Mouse (Mus musculus): ENCODE results near the gene Zfp866.

The Zfp866 gene

DNA sequence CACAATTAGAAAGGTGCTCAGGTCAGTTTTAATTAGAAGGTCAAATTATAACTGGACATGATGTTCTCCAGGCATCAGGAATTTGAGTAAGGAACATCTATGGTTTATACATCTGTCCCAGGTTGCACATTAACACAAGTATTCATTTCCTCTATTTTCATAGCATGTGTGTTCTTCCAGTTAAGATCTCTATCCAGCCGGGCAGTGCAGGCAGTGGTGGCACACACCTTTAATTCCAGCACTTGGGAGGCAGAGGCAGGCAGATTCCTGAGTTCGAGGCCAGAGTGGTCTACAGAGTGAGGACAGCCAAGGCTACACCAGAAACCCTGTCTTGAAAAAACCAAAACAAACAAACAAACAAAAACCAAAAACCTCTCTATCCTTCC, 15.8 kb downstream of the Zfp866 start:
- no peak for TF ChIP-seq GATA4 (IDR thresholded peaks at IDR 0.05; ENCODE audit: insufficient replicate concordance, low read length)

DNA sequence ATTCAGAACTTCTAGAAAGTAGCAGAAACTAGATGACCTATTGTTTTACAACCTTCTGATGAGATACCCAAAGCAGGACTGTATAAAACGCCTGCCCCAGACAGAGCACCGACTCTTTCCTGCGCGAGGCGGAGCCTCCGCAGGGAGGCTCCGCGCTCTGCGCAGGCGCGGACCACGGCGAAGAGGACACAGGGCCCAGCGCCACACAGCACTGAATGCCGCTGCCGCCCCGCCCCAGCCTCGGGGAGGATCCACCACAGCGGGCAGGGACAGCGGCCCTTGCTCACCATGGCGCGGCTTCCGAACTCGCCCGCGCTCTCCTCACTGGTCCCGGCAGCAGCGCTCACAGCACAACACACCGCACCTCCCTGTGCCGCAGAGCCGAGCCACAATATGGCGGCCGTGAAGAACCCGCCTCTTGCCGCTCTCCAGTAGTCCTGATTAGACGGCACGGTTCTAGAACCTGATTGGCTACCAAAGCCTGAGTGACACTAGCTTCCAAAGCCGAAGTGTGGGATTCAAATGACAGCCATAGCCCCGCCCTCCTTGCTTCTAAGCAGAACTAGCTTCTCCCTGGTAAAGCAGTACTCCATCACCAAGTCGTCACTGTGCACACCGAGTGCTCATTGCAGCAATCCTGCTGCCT, 16.4 kb downstream of the Zfp866 start, which contains the start of gene Gm20422:
Gene Gm20422 (minus strand): TSS at position 384 of the 646 bp plus-strand sequence.
- peak; percentile 42; the same call in 1 of the 2 replicates for TF ChIP-seq GATA4 (IDR thresholded peaks at IDR 0.05; ENCODE audit: insufficient replicate concordance, low read length)

DNA sequence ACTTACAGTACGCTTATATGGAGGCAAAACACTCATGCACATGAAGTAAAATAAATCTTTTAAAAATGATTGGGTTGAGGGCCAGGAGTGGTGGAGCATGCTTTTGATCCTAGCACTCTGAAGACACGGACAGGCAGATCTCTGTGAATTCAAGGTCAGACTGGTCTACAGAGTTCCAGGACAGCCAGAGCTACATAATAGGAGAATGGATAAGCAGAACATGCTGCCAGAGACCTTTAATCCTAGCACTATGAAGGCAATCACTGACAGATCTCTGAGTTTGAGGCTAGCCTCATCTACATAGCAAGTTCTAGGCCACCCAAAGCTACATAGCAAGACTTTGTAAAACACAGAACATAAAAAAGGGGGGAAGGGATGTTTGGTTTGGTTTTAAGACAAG, 18.9 kb downstream of the Zfp866 start:
- no peak for TF ChIP-seq GATA4 (IDR thresholded peaks at IDR 0.05; ENCODE audit: insufficient replicate concordance, low read length)

DNA sequence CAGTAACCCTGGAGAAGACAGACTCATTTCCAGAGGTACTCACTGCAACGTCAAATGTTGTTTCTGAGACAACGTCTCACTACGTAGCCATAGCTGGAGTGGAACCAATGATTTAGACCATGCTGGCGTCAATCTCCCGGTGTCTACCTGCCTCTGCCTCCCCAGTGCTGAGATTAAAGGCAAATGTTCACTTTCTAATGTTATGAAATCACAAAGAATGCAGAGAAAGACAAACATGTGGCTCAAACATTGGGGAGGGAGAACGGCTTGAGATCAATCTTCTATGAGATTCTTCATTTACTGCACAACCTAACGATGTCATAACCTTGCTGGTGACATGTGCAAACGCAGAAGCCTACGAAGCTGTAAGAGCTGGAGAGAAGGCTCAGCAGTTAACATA, 19.8 kb downstream of the Zfp866 start:
- TF ChIP-seq GATA4 (IDR thresholded peaks at IDR 0.05; ENCODE audit: insufficient replicate concordance, low read length), result no peak

DNA sequence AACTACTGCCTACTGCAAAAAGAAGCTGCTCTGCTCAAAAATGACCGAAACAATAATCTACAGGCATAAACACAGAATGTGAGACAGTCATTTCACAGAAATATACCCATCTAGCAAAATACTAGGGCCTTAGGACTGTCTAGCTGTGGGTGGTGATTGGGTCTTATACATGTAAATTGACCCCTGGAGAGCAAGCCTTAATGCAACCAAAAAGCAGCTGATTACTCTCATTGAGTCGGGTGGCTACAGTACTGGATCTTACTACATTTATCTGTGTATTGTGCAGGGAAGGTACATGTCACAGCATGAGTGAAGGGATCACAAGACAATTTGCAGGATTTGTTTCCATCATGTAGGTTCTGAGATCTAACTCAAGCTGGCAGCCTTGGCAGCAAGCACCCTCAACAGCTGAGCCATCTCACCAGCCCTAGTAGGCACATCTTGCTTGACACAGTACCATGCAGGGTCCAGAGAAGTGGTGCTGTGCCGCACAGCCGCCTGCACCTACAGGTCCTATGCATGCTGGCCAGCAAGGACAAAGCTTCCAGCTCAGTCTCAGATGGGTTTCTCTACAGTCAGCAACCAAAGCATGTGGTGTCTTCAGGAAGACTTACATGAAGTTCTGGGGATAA, 29.0 kb downstream of the Zfp866 start:
- TF ChIP-seq GATA4 (IDR thresholded peaks at IDR 0.05; ENCODE audit: insufficient replicate concordance, low read length), result no peak

DNA sequence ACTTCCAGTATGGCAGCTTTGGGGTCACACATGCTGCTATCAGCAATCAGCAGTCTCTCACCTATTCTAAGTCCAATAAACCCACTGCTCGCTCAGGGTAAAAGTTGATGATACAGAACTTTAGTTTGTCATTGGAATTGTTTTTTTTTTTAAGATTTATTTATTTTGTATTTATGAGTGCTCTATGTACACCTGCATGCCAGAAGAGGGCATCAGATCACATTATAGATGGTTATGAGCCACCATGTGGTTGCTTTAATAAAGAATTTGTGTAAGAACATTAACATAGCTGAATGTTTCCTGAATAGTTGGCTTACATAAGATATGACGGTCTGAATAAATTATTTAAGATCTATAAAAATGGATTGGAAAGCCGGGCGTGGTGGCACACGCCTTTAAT, 32.7 kb downstream of the Zfp866 start:
- TF ChIP-seq GATA4 (IDR thresholded peaks at IDR 0.05; ENCODE audit: insufficient replicate concordance, low read length), result no peak

DNA sequence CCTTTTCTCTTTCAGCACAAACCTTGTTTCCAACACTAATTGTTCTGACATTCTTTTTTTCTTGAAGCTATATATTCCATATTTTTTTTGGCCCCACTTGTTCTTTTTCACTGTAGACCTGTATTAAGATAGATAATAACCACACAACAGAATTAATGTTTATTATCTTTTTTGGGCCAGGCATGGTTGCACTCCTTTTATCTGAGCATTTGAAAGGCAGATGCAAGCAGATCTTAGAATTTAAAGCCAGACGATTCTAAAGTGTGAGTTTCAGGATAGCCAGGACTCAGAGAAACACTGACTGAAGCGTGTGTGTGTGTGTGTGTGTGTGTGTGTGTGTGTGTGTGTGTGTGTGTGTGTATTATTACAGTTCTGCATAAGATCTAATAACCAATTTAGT, 38.5 kb downstream of the Zfp866 start:
- TF ChIP-seq GATA4 (IDR thresholded peaks at IDR 0.05; ENCODE audit: insufficient replicate concordance, low read length), result no peak

DNA sequence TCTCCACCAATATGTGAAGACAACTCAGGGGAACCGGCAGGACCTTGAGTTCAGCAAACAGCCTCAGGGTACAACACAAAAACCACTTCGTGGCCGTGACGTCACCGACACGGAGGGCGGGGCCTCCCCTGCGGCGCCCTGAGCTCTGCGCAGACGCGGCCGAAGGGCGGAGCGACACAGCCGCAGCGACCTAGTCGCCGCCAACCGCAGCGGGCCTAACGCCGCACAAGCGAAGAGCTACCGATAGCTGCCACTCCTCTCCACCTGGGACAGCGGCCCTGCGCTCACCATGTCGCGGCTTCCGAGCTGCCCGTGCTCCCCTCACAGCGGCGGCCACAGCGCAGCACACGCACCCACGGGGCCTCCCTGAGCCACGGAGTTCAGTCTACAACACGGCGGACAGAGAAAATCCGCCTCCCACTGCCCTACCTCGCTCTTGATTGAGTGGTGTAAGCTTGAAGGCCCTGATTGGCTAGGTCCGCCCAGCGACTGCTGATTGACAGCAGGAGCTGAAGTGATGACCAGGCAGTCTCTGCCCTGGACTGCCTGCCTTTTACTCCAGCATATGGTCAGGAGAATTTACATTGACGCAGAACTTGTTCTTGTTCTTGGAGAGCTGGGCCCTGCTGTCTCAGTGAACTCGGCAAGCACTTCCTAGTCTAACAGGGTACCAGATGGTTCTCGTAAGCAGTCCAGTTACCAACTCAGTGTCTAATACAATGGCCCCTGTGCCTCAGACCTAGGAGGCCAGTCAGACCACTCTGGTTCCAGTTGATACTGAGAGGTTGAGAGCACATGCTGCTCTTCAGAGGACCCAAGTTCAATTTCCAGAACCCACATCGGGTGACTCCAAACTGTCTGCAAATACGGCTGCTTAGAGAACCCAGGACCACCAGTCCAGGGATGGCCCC, 41.2 kb downstream of the Zfp866 start, which contains the start of gene Zfp963:
Gene Zfp963 (minus strand): TSS at position 427 of the 911 bp plus-strand sequence.
- peak; percentile 72; the same call in 1 of the 2 replicates for TF ChIP-seq GATA4 (IDR thresholded peaks at IDR 0.05; ENCODE audit: insufficient replicate concordance, low read length)

DNA sequence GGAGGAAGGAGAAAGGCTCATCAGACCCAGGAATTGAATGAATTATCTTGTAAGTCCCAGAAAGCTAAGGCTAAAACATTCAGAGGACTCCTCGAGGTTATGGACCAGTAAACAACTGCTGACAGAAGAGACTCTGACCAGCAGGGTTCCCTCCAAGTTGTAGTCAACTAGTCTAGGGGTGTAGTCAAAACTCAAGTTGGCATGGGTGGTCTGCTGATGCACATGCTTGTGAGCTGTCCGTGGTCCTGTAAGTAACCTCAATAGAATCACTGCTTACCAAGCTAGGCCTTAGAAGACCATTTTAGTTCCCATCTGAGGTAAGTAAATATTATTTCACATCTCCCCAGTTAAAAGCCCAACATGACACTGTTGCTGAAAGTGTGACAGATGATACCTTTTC, 49.7 kb downstream of the Zfp866 start:
- no peak for TF ChIP-seq GATA4 (IDR thresholded peaks at IDR 0.05; ENCODE audit: insufficient replicate concordance, low read length)

DNA sequence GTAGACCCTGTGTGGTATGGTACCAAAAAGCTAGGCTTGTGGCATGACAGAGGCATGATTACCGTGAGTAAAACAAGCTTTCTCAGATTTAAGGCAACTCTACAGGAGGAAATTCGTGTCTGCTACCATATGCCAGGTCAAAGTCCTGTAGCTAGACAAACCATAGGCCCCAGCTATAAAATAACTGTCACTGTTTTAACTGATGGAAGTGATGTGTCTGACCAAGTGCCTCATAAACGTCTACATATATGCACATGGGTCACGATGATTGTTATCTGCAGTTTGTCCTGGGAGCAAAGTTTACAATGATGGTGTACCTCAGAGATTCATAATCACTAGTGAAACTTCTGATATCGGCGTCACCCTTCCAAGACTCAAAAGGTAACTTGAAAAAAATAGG, 50.2 kb downstream of the Zfp866 start:
- TF ChIP-seq GATA4 (IDR thresholded peaks at IDR 0.05; ENCODE audit: insufficient replicate concordance, low read length), result no peak

DNA sequence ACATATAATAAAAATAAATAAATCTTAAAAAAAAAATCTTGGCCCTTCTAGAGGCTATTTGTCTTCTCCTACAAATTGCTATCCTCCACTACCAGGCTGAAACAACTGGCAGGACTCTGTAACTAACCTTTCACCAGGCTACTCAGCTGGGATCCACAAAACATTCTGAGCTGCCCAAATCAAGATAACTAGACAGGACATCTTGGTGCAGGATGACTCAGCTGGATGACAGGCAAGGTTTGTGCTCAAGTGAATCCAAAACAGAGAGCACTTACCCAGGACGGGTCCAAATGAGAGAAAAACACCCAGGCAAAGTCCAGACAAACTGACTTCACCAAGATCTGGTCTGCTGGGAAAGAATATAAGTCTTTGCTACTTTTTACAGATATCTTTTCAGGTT, 55.5 kb downstream of the Zfp866 start:
- TF ChIP-seq GATA4 (IDR thresholded peaks at IDR 0.05; ENCODE audit: insufficient replicate concordance, low read length), result no peak

DNA sequence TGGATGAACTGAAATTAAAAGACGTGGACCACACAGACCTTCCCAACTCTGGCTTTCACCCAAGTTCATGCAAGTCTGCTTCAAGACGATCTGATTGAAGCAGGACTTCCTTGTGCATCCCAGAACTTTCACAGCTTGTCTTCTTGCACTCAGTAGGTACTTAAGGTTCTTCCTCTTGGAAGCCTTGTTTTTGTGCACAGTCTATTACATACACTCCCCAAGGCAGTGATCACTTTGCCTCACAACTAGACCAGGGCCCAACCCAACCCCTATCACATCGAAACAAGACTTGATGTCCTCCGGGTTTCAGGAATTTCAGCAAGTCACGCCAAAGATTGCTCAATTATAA, 73.8 kb downstream of the Zfp866 start:
- no peak for TF ChIP-seq GATA4 (IDR thresholded peaks at IDR 0.05; ENCODE audit: insufficient replicate concordance, low read length)

DNA sequence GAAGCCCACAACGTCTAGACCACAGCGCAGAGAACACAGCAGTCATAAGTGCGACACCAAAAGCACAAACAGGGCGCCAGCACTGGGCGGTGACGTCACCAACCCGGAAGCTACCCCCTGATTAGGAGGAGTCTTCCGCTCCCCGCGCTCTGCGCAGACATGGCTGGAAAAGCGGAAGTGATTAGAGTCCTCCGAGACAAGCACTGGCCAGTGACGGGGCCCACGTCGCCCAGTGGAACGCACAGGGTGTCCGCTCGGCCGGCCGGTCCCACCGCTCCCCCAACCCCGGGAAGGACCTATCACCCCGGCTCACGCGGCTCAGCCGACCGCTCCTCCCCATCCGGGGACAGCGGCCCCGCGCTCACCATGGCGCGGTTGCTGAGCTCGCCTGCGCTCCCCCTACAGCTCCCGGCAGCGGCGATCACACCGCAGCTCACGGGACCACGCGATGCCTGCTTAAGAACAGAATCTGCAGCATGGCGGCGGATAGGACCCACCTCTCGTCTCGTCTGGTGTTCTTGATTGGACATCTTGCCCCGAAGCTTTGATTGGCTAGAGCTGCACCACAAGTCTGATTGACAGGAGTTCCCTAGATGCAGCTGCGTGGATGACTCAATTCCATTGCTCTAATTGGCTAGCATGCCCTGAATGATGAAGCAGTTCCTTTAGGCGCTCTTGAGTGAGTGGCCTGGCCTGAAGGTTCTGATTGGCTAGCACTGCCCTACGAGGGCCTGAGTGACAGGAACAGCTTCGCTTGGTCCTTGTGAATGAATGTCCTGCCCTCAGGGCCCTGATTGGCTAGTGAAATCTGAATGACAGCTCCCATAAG, 74.4 kb downstream of the Zfp866 start:
- peak; percentile 79; the same call in 1 of the 2 replicates for TF ChIP-seq GATA4 (IDR thresholded peaks at IDR 0.05; ENCODE audit: insufficient replicate concordance, low read length)

DNA sequence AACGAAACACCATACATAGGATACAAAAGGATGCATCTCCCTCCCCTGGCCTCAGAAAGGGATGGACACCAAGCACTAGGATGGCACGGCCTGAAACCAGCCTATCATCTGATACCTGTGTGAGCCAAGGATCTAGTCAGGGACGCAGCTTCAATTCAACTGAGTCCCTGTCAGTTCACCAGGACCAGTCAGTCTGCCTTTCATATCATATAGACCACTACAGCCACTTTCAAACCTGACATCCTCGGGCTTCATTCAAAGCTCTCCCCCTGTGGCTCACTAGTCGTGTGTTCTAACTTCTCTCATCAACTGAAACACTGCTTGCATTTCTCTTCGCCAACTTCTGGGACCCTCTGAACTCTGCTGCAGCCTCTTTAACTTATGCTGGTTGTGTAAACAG, 75.6 kb downstream of the Zfp866 start:
- TF ChIP-seq GATA4 (IDR thresholded peaks at IDR 0.05; ENCODE audit: insufficient replicate concordance, low read length), result no peak

DNA sequence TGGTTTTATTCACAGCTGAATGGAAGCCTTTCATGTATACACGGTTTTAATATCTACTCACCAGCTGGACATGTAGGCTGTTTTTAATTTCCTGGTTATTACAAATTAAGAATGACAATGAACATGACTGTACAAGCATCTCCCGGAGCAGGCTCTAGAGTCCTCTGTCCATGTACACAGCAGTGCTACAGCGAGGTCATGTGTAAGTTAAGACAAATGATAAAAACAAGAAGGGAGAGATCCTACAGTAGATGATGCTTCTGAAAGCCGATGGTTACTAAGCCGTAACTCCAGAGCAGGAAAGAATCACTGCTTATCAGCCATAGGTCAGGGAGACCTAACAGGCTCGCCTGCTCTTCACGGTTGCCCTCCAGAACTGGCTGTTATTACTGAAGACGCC, 77.5 kb downstream of the Zfp866 start:
- no peak for TF ChIP-seq GATA4 (IDR thresholded peaks at IDR 0.05; ENCODE audit: insufficient replicate concordance, low read length)

All from liver, adult (tissue).